Mouse (Mus musculus) thymus, postnatal 0 days (tissue): Measurements from ENCODE around the gene Shh. TPM values are rescaled to one million over a fixed set of nuclear protein-coding genes. Genes with fewer than 3 reads are reported as not detected.

Experiments used
- DNase-seq: peaks from one replicate; pipeline ENCODE4 v3.0.0-alpha.2; 2015; ENCODE audit warnings: low spot score
- polyA plus RNA-seq: library from polyadenylated mRNA; unstranded; fragments of >200 nt; fragmentation: Nextera tagmentation; extraction: Ambion mirVana; gene quantifications from 2 replicates; pipeline ENCODE4 v1.2.1, GENCODE M21; 2015

Shh gene
- polyA plus RNA-seq, 1 experiment from 2014 or later = 0.04 TPM

DNA sequence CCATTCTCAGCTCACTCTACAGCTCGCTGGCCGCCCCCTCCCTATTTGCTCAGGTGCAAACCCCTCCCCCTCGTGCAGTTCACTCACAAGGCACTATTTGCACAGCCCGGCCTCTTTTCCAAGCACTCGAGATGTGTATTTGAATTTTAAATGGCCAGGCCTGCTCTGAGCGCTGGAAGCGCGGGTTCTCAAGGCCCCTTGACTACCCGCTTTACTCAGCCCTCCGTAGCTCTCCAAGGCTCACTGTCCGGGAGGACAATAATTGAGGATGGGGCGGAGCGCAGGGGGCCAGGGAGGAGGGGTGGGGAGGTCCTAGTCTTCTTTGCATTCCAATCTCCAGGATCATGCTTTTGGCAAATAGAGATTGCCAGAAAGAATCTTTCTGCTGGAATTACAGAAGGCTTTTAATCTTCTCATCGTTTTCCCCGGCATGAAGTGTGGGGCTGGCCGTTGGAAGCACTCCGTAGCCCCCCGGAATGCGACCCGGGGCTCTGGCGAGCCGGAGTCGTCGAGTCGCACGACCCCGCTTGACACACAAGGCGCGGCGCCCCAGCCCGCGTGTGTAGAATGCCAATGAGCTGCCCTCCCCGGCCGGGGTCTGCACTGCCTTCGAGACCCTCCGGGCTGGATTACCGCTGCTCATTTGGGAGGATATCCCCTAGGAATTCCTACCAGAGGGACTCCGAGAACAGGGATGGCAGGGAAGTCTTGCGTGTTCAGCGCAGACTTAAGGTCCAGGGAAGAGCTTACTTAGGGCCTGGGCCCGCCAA is 7.4 kb downstream of the Shh start:
- DNase-seq = no peak

GRCm38 (mm10) chr5:28458821-28459240 is 8.2 kb downstream of the Shh start:
- DNase-seq = no peak

DNA sequence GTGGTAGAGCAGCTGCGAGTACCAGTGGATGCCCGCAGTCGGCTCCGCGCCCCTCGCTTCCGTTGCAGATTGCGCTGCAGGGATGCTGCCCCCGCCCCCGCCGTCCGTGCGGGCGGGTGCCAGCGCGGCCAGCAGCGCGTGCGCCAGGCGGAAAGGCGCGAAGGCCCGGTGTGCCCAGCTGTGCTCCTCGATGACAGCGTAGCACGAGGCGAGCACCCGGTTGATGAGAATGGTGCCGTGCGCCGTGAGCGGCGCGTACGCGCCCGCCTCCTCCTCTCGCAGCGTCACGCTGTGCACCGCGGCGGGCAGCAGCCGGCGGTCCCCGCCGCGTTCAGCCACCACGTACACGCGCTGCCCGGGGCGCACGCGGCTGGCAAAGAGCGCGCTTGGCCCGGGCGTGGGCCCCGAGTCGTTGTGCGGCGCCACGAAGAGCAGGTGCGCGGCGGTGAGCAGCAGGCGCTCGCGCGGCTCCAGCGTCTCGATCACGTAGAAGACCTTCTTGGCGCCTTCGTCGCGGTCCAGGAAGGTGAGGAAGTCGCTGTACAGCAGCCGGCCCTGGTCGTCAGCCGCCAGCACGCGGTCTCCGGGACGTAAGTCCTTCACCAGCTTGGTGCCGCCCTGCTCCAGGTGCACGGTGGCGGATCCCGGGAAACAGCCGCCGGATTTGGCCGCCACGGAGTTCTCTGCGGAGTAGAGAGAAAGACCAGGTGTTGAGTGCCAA is 9.0 kb downstream of the Shh start:
- no peak for DNase-seq

DNA sequence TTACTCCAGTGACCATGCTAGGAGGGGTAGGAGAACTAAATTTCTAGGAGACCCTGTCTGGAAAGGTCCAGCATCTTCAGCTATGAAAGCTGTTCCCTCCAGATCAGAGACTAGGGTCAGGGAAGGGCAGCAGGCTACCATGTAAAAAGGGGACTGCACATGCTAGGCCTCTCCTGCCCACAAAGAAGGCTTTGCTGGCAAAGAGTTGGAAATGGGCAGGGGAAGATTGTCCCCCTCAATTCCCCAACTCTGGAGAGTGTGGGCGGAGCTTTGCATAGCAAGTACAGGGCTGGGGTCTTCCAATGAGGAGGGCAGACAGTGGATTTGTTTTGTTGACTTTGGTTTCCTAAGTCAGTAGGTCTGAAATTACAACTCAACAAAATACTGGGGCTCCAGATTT is 10.7 kb downstream of the Shh start:
- DNase-seq = no peak

DNA sequence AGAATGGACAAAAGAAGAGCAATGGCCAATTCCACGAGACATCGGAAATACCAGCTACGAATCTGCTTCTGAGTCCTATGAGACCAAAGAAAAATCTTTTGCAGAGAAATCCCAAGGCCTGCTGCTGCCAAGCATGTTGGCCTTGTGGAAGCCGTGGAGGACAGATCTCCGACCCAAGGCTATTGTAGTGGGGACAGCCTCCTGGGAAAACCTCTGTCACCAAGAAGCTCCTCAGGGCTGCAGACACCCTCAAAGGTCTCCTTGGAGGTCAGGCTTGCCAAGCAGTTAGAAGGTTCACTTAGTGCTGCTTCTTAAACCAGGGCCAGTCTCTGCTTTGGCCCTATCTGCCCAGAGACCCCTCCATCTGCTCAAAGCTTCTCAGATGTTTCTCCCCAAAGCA is 11.3 kb downstream of the Shh start:
- DNase-seq = no peak

- no peak for DNase-seq
These were observed 12.5 kb downstream of the Shh start for GRCm38 (mm10) chr5:28454546-28454945.

DNA sequence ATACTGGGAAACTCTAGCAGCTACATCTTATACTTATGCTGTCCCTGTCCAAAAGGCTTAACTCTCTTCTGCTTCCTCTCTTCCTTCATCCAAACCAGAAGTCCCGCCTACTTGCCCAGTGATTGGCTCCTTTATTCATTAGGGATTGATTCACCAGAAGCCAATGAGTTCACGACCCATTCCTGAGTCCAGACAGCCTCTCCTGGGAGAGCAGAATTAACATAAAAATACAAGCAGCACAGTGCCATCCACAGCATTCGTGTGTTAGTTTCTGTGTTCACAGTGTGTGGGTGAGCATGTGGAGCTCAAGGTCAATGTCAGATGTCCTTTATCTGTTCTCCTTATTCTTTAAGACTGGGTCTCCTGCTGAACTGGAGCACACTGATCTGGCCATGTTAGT is 13.5 kb downstream of the Shh start:
- no peak for DNase-seq

DNA sequence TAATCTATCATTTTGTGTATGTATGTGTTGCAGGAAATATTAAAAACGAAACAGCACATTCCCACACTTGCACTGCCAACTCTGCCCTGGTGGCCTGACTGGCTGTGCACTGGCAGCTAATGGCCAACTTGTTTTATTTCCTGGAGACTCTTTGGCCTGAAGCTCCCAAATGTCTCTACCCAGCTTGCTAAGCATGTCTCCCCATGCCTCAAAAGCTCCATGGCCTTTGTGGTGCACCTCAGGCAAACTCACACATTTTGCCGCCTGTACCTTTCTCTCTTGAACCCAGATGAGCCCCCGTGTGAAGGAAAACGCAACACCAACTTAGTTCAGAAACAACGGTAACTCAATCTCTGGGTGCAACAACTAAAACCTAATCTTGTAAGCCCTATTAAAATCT is 14.0 kb downstream of the Shh start:
- DNase-seq = no peak

DNA sequence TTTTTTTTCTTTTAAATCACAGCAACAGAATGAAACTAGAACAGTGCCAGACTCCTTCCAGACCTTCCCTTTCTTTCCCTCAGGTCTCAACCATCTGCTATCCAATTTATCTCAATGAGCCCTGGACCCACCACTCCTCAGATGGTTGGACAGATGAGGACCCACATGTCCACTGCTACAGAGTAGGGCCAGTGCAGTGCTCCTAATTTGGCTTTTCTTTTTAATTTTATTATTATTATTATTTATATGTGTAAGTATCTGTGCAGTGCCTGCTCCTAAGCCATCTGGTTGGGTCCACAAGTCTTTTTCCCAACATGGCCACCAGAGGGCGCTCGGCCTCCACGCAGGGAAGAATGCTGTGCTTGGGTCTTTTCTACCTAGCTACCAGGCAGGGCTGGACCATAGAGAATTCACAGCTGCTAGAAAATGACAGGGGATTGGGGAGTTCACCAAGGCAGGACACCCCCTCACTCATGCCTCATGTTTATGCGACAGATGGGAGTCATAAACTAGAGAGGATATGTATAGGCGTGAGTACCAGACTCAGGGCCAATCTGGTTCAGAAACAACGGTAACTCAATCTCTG is 15.9 kb downstream of the Shh start:
- DNase-seq = peak; percentile 67

- DNase-seq = no peak
These were observed 16.7 kb downstream of the Shh start for GRCm38 (mm10) chr5:28450126-28450890.

GRCm38 (mm10) chr5:28425926-28426325 is 41.1 kb downstream of the Shh start:
- DNase-seq = no peak

- no peak for DNase-seq
These were observed 43.3 kb downstream of the Shh start for GRCm38 (mm10) chr5:28423781-28424180.

GRCm38 (mm10) chr5:28419640-28420265 is 47.3 kb downstream of the Shh start:
- no peak for DNase-seq

DNA sequence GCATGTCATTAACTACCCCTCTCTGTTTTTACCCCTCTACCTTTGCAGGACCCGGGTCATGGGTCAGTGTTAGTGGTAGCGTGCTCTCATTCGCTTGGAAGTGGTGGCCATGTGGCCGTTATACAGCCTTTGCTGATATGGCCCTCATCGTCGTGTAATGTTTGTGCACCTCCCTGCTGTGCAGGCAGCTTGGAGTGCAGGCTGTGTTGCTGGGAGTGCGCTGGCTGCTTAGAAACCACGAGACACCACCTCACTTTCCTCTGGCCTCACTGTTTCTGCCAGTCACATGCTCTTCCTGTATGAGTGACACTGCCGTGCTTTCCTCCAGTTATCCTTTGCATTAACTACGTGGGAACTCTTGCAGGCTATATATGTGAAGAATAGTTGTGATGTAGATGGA is 48.3 kb downstream of the Shh start:
- no peak for DNase-seq

- DNase-seq = no peak
These were observed 51.0 kb downstream of the Shh start for GRCm38 (mm10) chr5:28416029-28416428.

GRCm38 (mm10) chr5:28414076-28414475 is 53.0 kb downstream of the Shh start:
- no peak for DNase-seq

GRCm38 (mm10) chr5:28413533-28413932 is 53.5 kb downstream of the Shh start:
- no peak for DNase-seq

DNA sequence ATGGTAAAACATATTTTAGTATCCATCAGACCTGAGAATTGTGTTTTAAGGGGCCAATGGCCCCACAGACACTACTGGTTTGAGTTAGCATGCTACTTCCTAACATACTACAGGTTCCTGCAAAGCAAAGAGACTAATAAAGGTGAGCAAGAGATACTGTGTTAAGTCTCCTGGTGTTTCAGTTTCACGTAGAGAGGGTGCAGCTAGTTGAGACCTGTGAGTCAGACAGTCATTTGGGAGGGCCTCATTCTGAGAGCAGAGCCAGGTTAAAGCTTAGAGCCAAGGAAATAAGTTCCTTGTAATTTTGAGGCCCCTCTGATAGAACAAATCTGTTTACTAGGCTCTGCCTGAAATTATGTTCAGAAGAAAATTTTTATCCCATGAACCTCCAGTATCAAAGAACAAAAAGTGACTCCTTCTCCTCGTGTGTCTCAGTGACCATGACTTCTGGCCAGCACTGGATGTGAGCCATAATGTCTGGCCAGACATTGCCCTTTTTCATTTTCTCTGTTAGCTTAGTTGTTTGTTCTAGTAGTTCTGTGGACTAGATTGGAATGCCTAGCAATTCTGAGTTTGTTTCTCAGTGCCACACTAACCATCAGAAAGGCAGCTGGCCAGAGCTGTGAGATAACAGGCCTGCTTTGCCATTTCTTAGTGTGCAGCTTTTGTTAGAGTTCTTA is 54.9 kb downstream of the Shh start:
- DNase-seq = no peak
